ENCODE assay signal across 14 mouse cellular contexts in genomic region chr13:63713137-63713536, GRCm38 (mm10).
DNase-seq lines count a peak whose midpoint lies in the region; ATAC-seq and TF ChIP-seq lines count a peak whose summit lies in the region.
"Had no signal": no experiment of that assay in that cellular context is flagged by ENCODE, and none has a peak within 500 bp of the region (broad histone marks: within the 10 kb centered on the region; RNA-seq: fewer than 3 reads in every experiment).

No protein-coding gene starts in this region.

- no peaks in the 10 kb centered on the region for H3K36me3 ChIP-seq in hindbrain, postnatal 0 days (ENCODE audit: insufficient read depth, low read length)
- no peaks in the 10 kb centered on the region for H3K36me3 ChIP-seq in hindbrain, embryonic 13.5 days
- H3K36me3 ChIP-seq in ES-E14 (ENCODE audit: control insufficient read depth, insufficient read depth, low read length, poor library complexity, severe bottlenecking): no peaks in the 10 kb centered on the region
- H3K36me3 ChIP-seq in heart, embryonic 11.5 days (ENCODE audit: control insufficient read depth, insufficient read depth, low read length): no peaks in the 10 kb centered on the region
- H3K36me3 ChIP-seq: liver, embryonic 15.5 days; midbrain, embryonic 15.5 days had no signal

- ATAC-seq in hindbrain, postnatal 0 days: no peak
- no peak for ATAC-seq in hindbrain, embryonic 13.5 days (ENCODE audit: low FRiP score)
- ATAC-seq in heart, embryonic 11.5 days (replicated peaks; ENCODE audit: insufficient number of reproducible peaks, low FRiP score, low TSS enrichment): no peak
- ATAC-seq: hindbrain, embryonic 16.5 days; midbrain, embryonic 15.5 days had no signal

- in situ Hi-C loops in ES-E14 (cut with MboI; ENCODE audit: low sequenced_read_pairs in 2 of 2, unreplicated experiment in 2 of 2): no loop called here

- peak; percentile 46 for TF ChIP-seq CTCF in hindbrain, postnatal 0 days (IDR thresholded peaks at IDR 0.05; ENCODE audit: low read depth)
- 0 out of 2 replicates have a peak, but pooled peaks have one; percentile 5 for TF ChIP-seq CTCF in lung, adult 2 months (IDR thresholded peaks at IDR 0.05; ENCODE audit: insufficient read depth, low read length)

- H3K27ac ChIP-seq in hindbrain, postnatal 0 days: no peak overlapping the region
- H3K27ac ChIP-seq in hindbrain, embryonic 13.5 days: no peak overlapping the region
- H3K27ac ChIP-seq in ES-E14 (ENCODE audit: insufficient read depth, low read depth, low read length, poor library complexity, severe bottlenecking): no peak overlapping the region
- H3K27ac ChIP-seq in heart, embryonic 11.5 days (ENCODE audit: low read depth, low read length): no peak overlapping the region
- H3K27ac ChIP-seq: liver, embryonic 15.5 days; midbrain, embryonic 15.5 days had no signal

- 90% methylated on average over 3 of the region's 3 CpGs for WGBS in hindbrain, postnatal 0 days
- WGBS in hindbrain, embryonic 13.5 days: 93% methylated on average over 3 of the region's 3 CpGs
- 93% methylated on average over 3 of the region's 3 CpGs for WGBS in lung, adult 2 months
- WGBS in heart, embryonic 11.5 days (ENCODE audit: insufficient replicate concordance): 77% methylated on average over 3 of the region's 3 CpGs

- no peak for DNase-seq in hindbrain, postnatal 0 days (ENCODE audit: low spot score)
- no peak for DNase-seq in lung, adult 2 months
- DNase-seq in lung, postnatal 36 days: no peak
- no peak for DNase-seq in ES-E14 (ENCODE audit: low read depth, low spot score)
- DNase-seq in induced T-regulatory cell, adult 2 months (ENCODE audit: low read depth): peak; percentile 15
- DNase-seq: cerebellum, adult 18-20 months; gastrocnemius, postnatal 10 days; layer of hippocampus, adult 9-11 months; thymus, postnatal 14 days had no signal

- no peaks in the 10 kb centered on the region for H3K27me3 ChIP-seq in hindbrain, postnatal 0 days (ENCODE audit: insufficient read depth, low read length)
- H3K27me3 ChIP-seq in hindbrain, embryonic 13.5 days: no peaks in the 10 kb centered on the region
- H3K27me3 ChIP-seq in heart, embryonic 11.5 days (ENCODE audit: control insufficient read depth, insufficient read depth, low read length): no peaks in the 10 kb centered on the region
- H3K27me3 ChIP-seq: liver, embryonic 15.5 days; midbrain, embryonic 15.5 days had no signal

- no peak overlapping the region for H3K4me2 ChIP-seq in hindbrain, postnatal 0 days (ENCODE audit: low read depth, low read length)
- no peak overlapping the region for H3K4me2 ChIP-seq in hindbrain, embryonic 13.5 days
- H3K4me2 ChIP-seq in heart, embryonic 11.5 days: no peak overlapping the region
- H3K4me2 ChIP-seq: liver, embryonic 15.5 days; midbrain, embryonic 15.5 days had no signal

- TF ChIP-seq POLR2A in lung, adult 2 months (IDR thresholded peaks at IDR 0.05; ENCODE audit: borderline replicate concordance, extremely low read depth, low read depth, low read length): no peak

- H3K4me1 ChIP-seq in hindbrain, postnatal 0 days (ENCODE audit: insufficient read depth, low read length): no peaks in the 10 kb centered on the region
- no peaks in the 10 kb centered on the region for H3K4me1 ChIP-seq in hindbrain, embryonic 13.5 days (replicated peaks)
- H3K4me1 ChIP-seq in lung, adult 2 months (ENCODE audit: control insufficient read depth, insufficient read depth, low read length): peaks cover 7% of the 10 kb centered on the region; the same call in 1 of the 2 replicates
- H3K4me1 ChIP-seq in ES-E14 (ENCODE audit: control insufficient read depth in 2 of 2, insufficient read depth in 2 of 2, low read length in 2 of 2, poor library complexity in 1 of 2): peaks cover 2 to 4% of the 10 kb centered on the region in 2 experiments; a peak in 1 of 4 replicates
- no peaks in the 10 kb centered on the region for H3K4me1 ChIP-seq in heart, embryonic 11.5 days (ENCODE audit: control insufficient read depth, insufficient read depth, low read length)
- H3K4me1 ChIP-seq: midbrain, embryonic 15.5 days had no signal

- H3K9ac ChIP-seq in hindbrain, postnatal 0 days (replicated peaks; ENCODE audit: low read length): no peak overlapping the region
- no peak overlapping the region for H3K9ac ChIP-seq in hindbrain, embryonic 13.5 days
- no peak overlapping the region for H3K9ac ChIP-seq in ES-E14 (ENCODE audit: insufficient read depth, low read depth, low read length, poor library complexity, severe bottlenecking)
- no peak overlapping the region for H3K9ac ChIP-seq in heart, embryonic 11.5 days (ENCODE audit: low read depth, low read length)
- H3K9ac ChIP-seq: liver, embryonic 15.5 days; midbrain, embryonic 15.5 days had no signal

- no peak overlapping the region for H3K4me3 ChIP-seq in hindbrain, postnatal 0 days (ENCODE audit: low read length)
- H3K4me3 ChIP-seq in hindbrain, embryonic 13.5 days: no peak overlapping the region
- H3K4me3 ChIP-seq in lung, adult 2 months (replicated peaks; ENCODE audit: extremely low read depth, low read depth, low read length): no peak overlapping the region
- no peak overlapping the region for H3K4me3 ChIP-seq in ES-E14 (ENCODE audit: insufficient read depth in 1 of 2, low read depth in 1 of 2, low read length in 2 of 2, poor library complexity in 1 of 2, severe bottlenecking in 1 of 2)
- no peak overlapping the region for H3K4me3 ChIP-seq in heart, embryonic 11.5 days (ENCODE audit: low read depth, low read length)
- H3K4me3 ChIP-seq: liver, embryonic 15.5 days; midbrain, embryonic 15.5 days had no signal

- H3K9me3 ChIP-seq in hindbrain, postnatal 0 days (ENCODE audit: low read length): 0 out of 2 replicates have a peak, but pooled peaks cover 3% of the 10 kb centered on the region
- H3K9me3 ChIP-seq in hindbrain, embryonic 13.5 days: no peaks in the 10 kb centered on the region; the same call in 1 of the 2 replicates
- no peaks in the 10 kb centered on the region for H3K9me3 ChIP-seq in ES-E14 (ENCODE audit: control insufficient read depth, insufficient read depth, low read depth, low read length)
- H3K9me3 ChIP-seq in heart, embryonic 11.5 days (replicated peaks; ENCODE audit: control insufficient read depth, low read length): peaks cover 5% of the 10 kb centered on the region; the same call in 1 of the 2 replicates
- H3K9me3 ChIP-seq: liver, embryonic 15.5 days; midbrain, embryonic 15.5 days had no signal

TF ChIP-seq in ES-E14, 5 proteins besides CTCF, POLR2A, EP300 and RAD21:
- no peak for TF ChIP-seq MAFK (IDR thresholded peaks at IDR 0.05; ENCODE audit: insufficient read depth, low read depth, low read length)
- no peak for TF ChIP-seq HCFC1 (IDR thresholded peaks at IDR 0.05; ENCODE audit: borderline replicate concordance, insufficient read depth, low read length)
- TF ChIP-seq ZC3H11A (IDR thresholded peaks at IDR 0.05; ENCODE audit: borderline replicate concordance, low read depth, low read length): 0 out of 2 replicates have a peak, but pooled peaks have one; percentile 14
TF ChIP-seq in ES-E14: peak in this region for 1.
